Mouse (Mus musculus): ENCODE measurements around the gene Timm29.
"Not testable (repeated sequence)": the region's sequence is repeated elsewhere in the genome, so short reads cannot be mapped to it uniquely, and the experiment has no call there.

The Timm29 gene

GRCm38 (mm10) chr9:21578226-21578625 lies 14.3 kb upstream of the Timm29 start:
- CTCF ChIA-PET, result interaction anchor here (0.6 kb wide), 1 partner anchor 628 kb away, joined by 4 read pairs; no protein-coding TSS in a partner anchor

DNA sequence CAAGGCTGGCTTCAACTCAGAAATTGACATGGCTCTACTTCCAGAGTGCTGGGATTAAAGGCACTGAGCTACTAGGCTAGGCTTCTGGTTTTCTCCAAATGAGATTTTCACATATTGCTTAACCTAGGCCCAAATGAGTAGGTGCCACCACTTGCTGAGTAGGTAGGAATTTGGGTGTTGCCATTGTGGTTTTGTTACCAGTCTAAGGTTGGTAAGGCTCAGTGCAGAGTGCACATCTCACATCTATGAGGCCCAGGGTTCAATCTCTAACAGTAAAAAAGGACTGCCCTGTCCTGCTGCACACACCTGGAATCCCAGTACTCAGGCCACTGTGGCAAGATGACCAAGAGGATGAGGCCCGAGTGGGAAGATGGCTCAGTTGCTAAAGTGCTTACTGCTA lies 7.1 kb upstream of the Timm29 start:
- CTCF ChIA-PET, result no interaction called here

DNA sequence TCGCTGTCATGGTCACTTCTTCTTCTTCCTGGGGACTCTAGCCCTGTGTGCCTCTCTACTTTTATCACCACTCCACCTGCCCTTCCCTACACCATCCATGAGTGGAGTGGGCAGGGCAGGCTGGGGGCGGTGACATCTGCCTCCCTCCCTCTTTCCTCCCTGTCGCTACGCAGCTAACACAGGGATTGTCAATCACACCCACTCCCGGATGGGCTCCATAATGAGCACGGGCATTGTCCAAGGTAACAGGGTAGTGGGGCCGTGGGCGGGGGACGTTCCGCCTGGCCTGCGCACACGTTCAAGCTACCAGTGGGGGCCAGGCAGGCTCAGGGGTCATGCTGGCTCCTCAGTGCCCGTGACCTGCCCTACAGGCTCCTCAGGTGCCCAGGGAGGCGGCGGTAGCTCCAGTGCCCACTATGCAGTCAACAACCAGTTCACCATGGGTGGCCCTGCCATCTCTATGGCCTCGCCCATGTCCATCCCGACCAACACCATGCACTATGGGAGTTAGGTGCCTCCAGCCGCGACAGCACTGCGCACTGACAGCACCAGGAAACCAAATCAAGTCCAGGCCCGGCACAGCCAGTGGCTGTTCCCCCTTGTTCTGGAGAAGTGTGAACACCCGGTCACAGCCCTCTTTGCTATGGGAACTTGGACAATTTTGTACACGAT lies 4.7 kb upstream of the Timm29 start:
- CTCF ChIA-PET, result no interaction called here

DNA sequence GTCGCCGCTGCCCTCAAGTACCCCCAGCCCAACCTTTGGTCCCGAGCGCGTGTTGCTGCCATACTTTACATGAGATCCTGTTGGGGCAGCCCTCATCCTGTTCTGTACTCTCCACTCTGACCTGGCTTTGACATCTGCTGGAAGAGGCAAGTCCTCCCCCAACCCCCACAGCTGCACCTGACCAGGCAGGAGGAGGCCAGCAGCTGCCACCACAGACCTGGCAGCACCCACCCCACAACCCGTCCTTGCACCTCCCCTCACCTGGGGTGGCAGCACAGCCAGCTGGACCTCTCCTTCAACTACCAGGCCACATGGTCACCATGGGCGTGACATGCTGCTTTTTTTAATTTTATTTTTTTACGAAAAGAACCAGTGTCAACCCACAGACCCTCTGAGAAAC lies 4.2 kb upstream of the Timm29 start:
- CTCF ChIA-PET, result no interaction called here

GRCm38 (mm10) chr9:21589538-21589937 lies 3.0 kb upstream of the Timm29 start:
- CTCF ChIA-PET, result no interaction called here

DNA sequence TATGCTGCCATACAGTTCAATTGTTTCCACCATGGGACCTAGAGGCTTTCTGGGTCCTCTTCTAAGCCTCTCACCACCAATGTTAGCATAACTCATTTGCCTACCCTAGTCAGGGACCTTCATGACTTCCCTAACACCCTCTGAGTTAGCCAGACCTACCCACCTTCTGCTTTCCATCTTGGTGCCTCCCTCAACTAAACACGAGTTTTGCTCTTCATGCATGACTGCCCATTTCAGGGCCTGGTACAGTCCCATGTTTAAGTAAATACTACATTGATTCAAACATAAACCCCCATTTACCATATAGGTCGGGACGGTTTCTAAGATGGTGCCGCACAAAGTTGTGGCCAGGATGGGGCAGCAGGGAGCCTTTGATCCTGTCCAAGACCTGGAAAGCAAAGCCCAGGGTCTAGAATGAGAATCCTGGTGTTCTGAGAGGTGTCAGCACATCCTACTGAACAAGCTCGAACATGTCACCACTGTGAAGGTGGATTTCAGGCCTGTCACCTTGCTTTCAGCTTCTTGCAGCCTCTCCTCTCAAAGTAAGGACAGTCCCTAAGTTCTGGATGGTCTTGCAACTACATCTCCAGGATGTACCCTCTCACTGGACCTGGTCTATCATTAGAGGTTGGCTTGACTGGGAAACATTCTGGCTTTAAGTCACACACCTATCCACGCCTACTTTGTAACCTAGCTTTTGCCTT lies 1.2 kb upstream of the Timm29 start:
- CTCF ChIA-PET, result interaction anchor here (0.7 kb wide), 1 partner anchor 66 kb away, joined by 3 read pairs; no protein-coding TSS in a partner anchor

DNA sequence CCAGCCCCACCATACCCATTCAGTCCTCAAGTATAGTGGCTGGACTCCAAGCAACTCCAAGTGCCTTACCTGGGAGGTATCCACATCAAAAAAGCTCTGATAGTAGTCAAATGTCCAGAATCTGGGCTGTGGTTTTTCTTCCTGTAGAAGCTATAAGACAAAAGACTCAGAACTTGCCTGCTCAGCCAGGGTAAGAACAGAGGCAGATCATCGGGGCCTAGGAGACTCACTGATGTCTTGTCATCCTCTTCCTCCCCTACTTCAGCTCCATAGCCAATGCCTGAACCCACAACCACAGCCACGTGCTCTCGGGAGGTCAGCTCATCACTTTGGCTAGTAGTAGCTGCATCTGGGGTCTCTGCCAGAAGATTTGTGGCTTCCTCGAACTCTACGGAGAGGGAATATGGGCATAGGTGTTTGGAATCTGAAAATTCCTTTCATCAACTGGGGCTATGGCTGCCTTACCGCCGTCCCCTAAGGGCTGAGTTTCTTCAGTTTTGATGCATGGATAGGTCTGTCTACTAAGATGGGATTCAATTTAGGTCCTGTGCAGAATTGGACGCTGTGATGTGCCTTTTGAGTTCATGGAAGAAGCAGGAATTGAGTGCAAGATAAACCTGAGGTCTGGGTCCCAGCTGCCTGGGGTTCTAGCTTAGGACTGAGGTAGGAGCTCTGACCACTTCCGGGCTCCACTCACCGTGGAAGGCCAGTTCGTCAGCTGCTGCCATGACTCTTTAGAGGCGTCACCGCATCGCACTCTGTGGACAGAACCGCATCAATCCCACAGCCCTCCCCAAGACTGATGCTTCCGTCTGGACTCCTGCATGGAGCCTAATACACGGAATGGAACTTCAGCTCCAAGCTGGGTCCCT lies 455 bp upstream of the Timm29 start:
- CTCF ChIA-PET, result interaction anchor here (0.7 to 1.5 kb wide), 2 partner anchors 45 to 67 kb away, joined by 3 read pairs; partner anchors contain the start of gene Carm1

DNA sequence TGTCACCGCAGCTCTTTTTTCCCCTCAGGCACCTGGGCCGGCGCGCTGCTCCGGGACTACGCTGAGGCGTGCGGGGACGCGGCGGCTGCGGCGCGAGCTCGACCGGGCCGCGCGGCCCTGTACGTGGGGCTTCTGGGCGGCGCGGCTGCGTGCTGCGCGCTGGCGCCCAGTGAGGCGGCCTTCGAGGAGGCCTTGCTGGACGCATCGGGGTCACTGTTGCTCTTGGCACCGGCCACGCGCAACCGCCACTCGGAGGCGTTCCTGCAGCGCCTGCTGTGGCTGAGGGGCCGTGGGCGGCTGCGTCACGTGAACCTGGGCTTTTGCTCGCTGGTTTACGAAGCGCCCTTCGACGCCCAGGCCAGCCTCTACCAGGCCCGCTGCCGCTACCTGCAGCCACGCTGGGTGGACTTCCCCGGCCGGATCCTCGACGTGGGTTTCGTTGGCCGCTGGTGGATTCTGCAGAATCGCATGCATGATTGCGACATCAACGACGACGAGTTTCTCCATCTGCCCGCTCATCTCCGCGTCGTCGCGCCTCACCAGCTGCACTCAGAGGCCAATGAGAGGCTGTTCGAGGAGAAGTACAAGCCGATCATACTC lies 700 bp downstream of the Timm29 start:
- CTCF ChIA-PET, result interaction anchor here (1.5 kb wide), 1 partner anchor 46 kb away, joined by 3 read pairs; the partner anchor contains the start of gene Carm1

DNA sequence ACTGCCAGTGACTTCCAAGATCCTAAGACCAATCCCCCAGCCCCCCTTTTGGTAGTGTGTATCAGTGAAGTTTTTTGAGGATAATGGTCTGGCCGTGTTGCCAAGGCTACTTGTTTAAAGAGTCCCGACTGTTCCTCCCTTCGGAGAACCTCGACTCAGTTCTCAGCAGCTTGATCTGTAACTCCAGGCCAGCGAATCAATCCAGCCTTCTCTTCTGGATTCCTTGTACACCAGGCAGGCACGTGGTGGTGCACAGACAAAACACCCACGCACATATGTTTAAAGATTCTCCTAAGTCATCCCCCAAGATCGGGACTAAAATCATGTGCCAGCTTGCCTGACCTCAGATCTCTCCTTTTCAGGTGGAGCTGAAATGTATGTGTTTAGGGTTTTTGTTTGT lies 1.8 kb downstream of the Timm29 start:
- CTCF ChIA-PET, result not testable (repeated sequence)

DNA sequence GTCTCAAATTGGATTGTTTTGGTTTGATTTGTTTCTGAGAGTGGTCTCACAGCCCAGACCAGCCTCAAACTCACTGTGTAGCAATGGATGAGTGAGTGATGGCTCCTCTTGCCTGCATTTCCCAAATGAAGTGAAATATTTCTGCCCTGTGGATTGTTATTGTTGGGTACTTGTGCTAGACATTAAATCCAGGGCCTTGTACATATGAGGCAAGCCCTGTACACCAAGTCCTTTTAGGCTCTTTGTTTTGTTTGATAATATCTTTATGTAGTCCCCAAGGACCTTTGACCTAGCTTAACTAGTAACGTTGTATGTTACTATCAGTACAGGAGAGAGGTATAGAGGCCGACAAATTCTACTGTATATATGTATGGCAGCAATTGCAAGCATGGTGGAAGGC lies 2.3 kb downstream of the Timm29 start:
- CTCF ChIA-PET, result no interaction called here

DNA sequence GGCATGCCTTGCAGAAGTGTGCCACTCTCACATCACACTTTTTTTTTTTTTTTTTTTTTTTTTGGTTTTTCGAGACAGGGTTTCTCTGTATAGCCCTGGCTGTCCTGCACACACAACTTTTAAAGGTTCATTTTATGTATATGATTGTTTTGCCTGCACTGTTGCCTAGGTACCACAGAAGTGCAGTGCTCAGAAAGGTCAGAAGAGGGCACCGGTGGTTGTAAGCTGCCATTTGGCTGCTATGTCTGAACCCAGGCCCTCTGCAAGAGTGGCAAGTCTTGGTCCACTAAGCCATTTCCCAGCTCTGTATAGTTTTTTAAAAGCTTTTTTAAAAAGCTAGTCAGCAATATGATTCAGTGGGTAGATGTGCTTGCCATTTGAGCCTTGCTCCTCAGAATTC lies 5.7 kb downstream of the Timm29 start:
- CTCF ChIA-PET, result interaction anchor here (0.7 kb wide), 1 partner anchor 432 kb away, joined by 3 read pairs; no protein-coding TSS in a partner anchor

DNA sequence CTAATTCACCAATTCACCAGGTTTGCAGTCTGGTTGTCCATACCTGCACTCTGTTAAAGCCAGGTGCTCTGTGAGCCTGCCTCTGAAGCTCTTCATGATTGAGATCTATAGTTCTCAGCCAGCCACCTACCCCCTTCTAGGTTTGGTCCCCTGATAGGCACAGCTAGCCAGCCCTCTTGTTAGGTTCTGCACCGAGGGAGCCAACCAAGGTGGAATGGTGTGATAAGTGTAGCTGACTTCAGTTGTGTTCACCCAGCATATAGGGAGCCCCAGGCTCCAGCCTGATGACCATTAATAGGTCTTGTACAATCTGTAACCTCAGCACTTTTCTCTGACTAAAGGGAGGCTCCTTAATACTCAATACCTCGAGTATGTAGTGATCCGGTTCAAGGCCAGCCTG lies 7.7 kb downstream of the Timm29 start:
- CTCF ChIA-PET, result no interaction called here

DNA sequence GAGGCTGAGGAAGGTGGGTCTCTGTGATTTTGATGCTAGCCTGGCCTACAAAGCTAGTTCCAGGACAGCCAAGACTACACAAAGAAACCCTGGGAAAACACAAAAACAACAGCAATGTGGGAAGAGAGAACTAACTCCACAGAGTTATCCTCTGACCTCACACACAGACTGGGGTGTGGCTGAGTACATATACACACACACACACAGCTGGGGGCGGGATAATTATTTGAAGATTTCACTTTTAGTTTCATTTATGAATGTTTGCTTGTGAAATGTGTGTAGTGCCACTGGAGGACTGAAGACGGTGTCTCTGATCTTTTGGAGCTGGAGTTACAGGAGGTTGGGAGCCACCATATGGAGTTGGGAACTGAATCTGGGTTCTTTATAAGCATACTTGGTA lies 8.6 kb downstream of the Timm29 start:
- CTCF ChIA-PET, result interaction anchor here (0.7 kb wide), 1 partner anchor 40 kb away, joined by 3 read pairs; no protein-coding TSS in a partner anchor

GRCm38 (mm10) chr9:21601722-21602399 lies 9.3 kb downstream of the Timm29 start:
- CTCF ChIA-PET, result interaction anchor here (0.7 to 1.1 kb wide), 3 partner anchors 26 to 225 kb away, joined by 3 to 7 read pairs (median 4); no protein-coding TSS in a partner anchor

GRCm38 (mm10) chr9:21604119-21604518 lies 11.6 kb downstream of the Timm29 start:
- CTCF ChIA-PET, result no interaction called here

DNA sequence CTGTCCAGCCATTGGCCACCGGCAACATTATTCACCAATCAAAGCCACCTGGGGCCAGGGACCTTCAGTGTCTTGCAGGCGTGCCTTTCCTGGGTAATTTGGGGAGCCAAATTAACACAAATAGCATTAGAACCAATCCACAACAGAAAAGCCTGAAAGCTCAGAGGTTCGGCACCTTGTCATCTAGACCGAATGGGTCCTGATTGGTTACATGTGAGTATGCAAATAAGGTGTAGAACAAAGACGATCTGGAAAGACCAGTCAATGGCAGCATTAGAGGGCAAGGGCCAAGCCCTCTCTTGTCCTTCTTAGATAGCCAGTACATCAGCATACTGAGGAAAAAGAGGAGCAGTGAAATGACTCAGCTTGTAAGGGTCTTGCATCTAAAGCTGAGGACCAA lies 13.3 kb downstream of the Timm29 start:
- CTCF ChIA-PET, result no interaction called here

- CTCF ChIA-PET, result no interaction called here
Measured at GRCm38 (mm10) chr9:21606648-21607047, 14.1 kb downstream of the Timm29 start.

GRCm38 (mm10) chr9:21609861-21610260 lies 17.3 kb downstream of the Timm29 start:
- CTCF ChIA-PET, result interaction anchor here (0.6 to 0.7 kb wide), 2 partner anchors 425 to 523 kb away, joined by 3 read pairs; no protein-coding TSS in a partner anchor

- CTCF ChIA-PET, result no interaction called here
Measured at GRCm38 (mm10) chr9:21614864-21615616, 22.5 kb downstream of the Timm29 start.

GRCm38 (mm10) chr9:21615617-21616231 lies 23.2 kb downstream of the Timm29 start, which contains the start of gene Smarca4:
Gene Smarca4 (plus strand): TSS chr9:21616169.
- CTCF ChIA-PET, result interaction anchor here (0.6 to 1.0 kb wide), 2 partner anchors 12 to 249 kb away, joined by 3 read pairs; no protein-coding TSS in a partner anchor

Measured in spleen, embryonic (tissue).